Mouse (Mus musculus) gastrocnemius, postnatal 4 days (tissue): ENCODE data around the gene Syne1. TPM values are rescaled to one million over a fixed set of nuclear protein-coding genes. Genes with fewer than 3 reads are reported as not detected.

Experiments used
- DNase-seq, 2 experiments: peaks; one replicate each; pipeline ENCODE4 v3.0.0; 2021 to 2022; ENCODE audit warnings: low spot score in 2 of 2, mixed read lengths in 2 of 2
- total RNA-seq, 2 experiments: library from RNA; stranded (reverse); gene quantifications; 2 replicates each; pipeline ENCODE4 v1.2.3; 2021

Gene Syne1
- total RNA-seq, 2 experiments from 2014 or later = 87.0 to 87.9 TPM

DNA sequence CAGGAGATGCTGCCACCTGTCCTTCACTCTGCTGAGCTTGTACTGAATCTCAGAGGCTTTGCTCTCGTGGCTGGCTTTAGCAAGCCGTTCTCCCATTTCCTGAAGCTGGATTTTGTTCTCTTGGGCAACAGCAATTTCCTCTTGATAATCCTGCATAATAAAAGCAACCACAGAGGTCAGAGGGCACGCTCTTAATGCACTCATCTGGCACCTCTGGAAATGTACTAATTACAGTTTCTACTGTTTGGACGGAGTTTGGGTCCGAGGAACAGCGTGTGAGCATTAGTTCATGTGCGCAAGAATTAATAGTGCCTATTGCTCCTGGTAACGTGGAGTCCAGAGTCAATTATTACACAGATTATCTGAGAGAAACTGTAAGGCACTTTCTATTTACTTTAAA, 479.2 kb downstream of the Syne1 start:
- DNase-seq = no peak

DNA sequence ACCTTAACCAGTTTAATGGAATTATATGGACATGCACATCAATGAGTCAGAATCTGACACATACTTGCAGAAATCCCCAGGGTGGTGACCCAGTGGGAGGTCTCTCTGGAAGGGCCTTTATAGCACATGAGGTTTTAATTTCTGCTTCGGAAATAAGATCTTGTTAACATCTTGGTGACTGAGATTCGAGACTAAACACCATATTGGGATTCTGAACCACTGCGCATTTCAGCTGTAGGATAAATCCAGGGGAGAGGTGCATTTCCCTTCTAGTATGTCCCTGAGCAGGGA, 480.4 kb downstream of the Syne1 start:
- DNase-seq = no peak

DNA sequence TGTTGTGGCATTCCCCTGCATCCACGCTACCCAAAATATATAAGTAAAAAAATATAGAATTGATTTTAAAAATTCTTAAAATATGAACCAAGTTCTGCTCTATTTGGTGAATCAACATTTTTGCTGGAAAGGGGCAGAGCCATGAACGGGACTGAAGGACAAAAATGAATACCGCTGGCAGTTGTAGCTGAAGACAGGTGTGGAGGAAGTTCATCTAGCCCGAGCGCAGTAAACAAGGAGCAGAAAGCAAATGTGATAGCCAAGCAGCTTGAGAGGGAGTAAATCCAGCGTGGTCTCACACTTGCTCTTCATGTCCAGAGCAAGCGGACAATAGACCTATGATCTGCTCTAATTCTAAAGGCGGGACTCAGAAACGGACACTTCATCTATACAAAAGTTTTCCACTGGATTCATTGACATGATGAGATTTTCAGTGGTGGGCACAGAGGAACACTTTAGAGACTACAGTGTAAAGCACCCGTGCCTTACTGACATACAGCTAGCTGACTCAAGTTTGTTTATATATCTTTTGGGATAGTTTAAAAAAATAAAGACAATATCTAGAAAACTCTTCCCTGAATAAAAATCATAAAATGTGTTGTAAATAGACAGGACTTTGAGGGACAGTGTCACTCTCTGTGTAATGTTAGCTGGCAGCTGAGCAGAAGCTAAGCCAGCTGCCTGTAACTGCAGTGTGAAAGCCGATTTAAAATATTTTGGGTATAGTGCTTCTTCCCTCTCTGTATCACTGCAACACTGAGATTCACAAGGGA, 480.9 kb downstream of the Syne1 start:
- DNase-seq = no peak

DNA sequence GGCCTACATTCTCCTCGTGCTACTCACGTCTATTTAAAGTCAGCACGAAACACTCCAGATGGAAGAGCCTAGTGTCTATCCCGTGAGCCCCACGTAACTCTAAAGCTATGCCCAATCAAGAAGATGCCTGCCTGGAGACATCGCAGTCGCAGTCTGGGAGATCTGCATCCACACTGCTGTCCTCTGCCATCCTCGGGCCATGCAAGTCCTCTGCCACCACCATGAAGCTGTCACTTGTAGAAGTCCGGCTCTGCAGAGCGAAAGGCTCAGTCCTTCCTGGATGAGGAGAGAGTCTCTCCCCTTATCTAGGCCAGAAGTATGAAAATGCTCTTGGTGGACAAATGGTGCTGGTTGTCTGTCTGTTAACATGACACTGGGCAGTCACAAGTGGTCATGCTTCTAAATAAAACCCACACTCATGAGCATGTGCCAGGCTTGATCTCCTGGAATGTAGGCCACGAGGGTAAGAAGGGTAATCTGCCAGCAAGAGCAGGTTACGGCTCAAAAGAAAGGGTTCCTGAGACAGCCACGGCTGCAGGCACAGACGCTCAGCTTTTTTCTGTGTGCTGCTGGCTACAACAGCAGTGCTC, 482.5 kb downstream of the Syne1 start, which contains the start of gene Gm10097:
Gene Gm10097 (plus strand): TSS at position 517 of the 590 bp plus-strand sequence.
- DNase-seq = no peak

DNA sequence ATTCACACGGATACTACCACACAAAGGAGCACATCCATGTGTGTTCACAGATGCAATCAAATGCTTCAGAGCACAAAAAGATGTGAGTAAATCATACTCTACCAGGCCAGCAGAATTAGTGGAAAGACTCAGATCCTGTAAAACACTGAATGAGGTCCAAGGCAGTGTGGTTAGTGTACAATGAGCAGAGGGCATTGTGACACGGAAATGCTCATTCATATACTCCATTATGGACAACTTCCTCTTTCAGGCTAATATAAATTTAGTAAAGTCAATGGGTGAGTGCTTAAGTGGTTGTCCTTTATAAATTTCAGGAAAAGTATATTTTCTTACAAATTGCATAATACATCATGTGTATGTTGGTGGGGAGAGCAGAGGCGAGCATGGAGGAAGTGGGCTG, 484.2 kb downstream of the Syne1 start:
- no peak for DNase-seq

DNA sequence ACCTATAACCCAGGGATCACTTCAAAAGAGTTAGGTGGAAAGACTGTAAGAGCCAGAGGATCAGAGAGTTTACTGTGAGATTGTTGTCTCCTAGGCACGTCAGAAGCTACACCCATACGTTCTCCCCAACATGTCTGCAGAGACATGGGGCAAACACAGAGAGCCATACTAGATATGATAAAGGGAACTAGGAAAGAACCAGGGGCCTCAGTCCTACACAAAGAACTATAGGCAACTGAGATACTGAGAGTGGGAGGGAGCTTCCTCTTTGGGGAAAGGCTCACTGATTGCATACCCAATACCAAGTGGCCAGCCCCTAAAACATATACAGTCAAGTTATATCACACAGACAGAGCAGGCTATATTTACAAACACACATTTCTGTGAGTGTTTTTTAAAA, 491.3 kb downstream of the Syne1 start:
- no peak for DNase-seq

DNA sequence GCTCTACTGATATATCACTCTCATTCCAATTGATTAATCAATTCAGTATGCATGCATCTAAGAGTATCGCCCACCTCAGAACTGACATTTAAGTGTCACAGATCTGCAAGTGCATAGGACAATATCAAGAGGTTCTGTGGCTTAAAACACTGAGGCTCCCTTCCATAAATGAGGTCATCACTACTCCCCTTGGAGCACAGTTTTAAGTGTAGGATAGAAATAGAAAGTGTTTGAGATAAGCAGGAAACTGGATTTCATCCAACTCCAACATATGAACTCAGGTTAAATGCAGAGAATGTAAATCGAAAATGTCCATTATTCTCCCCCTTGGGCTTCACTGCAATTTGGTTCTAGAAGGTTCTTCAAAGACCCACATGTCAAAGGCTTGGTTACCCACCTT, 492.4 kb downstream of the Syne1 start:
- no peak for DNase-seq

DNA sequence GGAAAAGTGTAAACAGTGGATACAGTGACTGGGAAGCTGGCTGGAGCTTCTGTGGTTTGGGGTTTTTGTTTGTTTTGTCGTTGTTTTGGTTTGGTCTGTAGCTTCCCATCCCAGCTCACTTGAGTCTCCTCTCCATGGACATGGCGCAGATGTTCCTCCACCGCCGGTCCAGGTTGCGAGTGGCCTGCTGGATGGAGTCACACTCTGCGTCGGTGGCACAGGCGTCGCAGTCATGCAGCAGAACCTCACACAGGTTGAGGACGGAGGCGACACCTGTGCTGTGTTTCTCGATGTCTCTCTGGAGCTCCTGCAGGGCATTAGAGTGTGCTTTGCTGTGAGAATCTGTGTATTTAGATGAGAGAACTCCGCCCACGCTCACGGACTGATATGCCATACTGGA, 493.6 kb downstream of the Syne1 start:
- DNase-seq = no peak

DNA sequence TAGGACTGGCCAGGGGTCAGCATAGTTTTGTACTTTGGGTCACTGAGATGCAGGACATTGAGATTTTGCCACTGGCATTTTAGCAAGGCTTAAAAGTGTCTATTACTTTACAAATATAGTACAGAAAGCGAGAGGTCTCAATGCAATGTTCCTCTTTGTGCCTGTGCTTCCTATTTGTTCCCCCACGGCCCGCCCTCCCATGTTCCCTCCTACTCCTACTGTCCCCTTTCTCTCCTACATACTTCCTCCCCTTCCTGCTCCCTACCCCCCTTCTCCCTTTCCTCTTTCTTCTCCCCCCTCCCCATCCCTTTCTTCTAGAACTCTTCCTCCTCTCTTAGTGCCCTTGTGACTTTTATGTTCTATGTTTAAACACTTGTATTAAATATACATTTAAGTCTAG, 494.3 kb downstream of the Syne1 start:
- DNase-seq = no peak

DNA sequence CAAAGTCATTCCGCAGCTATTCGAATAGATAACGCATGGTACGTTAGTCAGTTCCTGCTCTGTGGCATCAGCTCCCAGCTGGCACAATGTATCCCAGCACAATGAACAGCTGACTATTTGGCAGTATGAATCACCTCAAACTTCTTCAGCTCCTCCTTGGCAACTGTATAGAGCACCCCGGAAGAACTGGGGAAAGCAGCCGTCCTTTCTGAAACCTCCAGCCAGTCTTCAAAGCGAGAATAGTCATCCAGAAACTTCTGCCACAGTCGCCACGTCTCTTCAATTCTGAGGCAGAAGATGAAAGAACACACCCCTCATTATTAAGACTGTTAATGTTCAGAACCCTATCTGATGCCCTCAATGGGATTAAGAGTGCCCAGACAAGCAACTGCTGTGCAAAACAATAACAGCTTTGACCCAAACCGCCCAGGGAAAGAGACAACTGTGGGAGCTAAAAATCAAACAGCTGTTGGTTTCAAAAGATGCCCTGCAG, 495.0 kb downstream of the Syne1 start:
- DNase-seq = no peak

DNA sequence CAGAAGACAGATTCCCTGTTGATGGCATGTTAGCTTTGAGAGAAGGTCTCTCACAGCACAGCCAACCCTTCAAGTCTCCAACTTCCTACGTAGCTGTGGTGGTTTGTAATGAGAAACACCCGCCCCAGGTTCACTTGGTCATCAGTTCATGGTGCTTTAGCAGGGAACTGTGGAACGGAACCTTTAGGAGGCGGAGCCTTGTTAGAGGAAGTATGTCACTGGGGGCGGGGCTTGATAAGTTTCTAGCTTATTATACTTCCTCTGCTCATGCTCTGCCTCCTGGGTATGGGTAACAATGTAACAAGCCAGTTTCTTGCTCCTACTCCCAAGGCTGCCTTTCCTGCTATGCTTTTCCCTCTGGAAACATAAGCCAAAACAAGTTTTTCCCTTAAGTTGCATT, 505.6 kb downstream of the Syne1 start:
- no peak for DNase-seq

DNA sequence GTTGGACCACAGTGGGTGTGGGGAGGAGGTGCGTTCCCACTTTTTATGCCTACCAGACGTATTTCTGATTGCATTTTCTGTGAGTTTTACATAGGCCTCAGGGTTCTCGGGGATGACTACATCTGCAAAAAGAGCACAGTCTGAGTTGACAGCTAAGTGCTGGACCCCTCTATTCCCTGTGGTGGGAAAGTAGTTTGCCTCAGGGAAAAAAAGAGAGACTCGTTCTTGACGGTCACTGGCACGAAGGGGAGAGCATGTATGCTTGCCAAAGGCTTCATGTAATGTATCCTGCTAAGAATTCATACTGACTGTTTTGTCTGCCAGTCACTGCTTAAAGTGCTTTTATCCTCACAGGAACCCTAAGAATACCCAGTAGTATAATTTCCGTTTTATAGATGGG, 506.1 kb downstream of the Syne1 start:
- DNase-seq = no peak

DNA sequence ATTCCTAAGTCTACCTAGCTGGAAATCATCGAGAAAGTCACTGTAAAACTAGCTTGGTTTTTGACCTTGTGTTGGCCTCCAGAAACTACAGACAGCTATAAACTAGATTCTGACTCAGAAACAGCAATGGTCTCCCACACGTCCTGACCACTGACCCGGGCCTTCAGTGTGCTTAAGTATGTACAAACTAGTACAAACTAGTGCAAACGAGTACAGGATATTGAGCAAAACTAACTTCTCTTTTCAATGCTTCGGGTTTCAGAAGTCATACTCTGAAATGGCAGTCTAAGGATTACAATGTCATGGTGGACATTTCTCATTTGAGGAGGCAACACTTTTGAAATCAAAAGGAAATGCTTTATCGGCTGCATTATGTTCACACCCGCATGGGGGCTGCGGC, 506.8 kb downstream of the Syne1 start:
- DNase-seq = no peak

DNA sequence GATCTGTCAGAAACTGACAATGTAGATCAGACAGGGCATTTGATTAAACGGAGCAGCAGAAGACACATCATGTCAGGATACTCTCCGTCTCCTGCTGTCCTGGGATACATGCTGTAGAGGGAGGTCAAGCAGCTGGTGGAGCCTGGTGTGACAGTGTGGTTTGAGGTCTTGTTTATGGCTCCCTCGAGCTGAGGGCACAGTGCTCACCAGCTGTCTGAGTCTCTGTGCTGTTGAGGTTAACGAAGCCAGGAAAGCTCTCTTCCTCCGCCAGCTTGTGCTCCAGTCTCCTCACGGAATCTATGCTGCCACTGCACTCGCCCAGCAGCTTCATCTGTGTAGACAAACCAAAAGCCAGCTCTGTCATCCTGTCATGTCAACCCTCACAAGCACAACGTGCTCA, 510.0 kb downstream of the Syne1 start:
- DNase-seq = no peak

DNA sequence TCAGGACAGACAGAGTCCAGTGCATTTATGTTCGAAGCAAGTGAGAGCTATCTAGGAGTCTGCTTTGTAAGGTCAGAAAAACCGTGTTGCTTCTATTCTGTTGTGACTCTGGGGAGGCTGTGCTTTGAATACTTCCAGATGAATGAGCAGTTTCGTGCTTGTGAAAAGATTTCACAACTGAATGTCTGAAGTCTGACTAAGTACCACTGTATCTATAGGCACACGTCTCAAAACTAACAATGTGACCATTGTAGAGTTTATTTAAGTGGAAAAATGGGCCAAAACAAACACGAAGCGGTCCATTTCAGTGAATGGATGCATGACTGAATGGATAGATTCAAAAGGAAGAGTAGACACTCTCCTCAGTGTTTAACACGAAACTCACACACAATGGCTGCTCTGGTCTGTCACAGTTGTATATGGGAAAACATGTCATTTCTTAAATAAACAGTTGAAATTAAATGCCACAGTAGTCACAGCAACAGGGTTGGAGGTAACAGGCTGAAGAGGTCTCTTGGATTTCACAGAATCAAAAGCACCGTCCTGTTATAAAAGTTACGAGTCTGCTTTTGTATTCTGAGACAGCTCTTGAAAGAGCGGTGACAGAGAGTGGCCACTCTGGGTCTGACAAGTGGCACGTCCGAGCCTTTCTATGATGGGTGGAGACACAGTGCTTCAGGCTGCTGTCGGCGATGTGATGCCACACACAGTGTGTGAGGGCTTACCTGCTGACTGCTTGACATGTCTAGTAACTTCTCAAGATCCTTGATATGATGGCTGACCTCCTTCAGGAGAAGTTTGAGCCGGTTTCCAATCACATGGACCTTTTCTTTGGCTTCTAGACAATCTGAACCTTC, 518.9 kb downstream of the Syne1 start:
- DNase-seq = no peak

DNA sequence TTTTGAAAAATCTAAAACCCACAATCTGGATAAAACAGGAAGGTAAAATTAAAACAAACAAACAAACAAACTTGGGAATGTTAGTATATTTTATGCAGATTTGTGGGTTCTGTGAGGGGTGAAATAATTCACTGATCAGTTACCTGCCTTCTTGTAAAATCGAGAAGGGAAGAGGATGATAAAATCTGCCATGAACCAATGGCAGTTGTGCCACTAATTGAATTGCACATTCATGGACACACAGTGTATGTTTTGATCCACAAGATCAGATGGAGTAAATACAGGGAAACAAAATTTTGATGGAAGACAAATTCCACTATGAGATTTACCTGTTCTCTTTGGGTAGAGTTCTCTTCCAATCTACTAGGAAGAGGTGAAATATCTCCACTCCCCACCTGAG, 521.4 kb downstream of the Syne1 start:
- no peak for DNase-seq

DNA sequence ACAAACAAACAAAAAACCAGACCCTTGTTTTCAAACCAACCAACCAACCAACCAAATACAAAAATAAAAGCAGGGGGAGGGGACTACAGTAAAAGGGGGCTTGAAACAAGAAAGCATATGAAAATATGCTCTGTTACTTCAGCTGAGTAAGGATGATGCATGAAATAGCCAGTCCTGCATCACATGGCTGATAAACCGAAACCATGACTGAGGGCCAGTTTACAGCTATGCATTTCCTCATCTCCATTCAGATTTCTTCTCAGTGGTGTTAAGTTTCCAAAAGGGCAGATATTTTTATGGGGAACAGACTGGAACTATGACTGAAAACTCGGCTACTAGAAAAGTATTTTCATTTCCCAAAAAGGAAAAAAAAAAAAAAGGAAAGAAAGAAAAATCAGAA, 522.1 kb downstream of the Syne1 start:
- no peak for DNase-seq

DNA sequence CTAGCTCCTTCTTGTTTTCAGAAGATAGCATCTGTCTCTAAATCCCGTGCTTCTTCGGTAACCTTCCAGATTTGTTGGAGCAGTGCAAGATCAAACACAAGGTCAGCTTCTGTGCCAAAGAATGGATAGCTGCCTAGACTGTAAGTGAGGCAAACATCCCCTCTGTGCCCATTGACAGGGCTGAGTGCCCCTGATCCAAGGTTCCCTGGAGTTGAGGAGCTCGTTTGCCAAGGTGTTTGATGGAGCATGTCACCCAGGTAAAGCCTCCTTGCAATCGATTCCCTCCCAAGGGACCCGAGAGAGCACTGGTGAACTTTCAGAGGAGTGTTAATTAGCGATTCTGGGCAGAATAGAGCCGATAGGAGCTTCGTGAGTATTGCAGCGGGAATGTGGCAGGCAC, 523.0 kb downstream of the Syne1 start:
- no peak for DNase-seq

DNA sequence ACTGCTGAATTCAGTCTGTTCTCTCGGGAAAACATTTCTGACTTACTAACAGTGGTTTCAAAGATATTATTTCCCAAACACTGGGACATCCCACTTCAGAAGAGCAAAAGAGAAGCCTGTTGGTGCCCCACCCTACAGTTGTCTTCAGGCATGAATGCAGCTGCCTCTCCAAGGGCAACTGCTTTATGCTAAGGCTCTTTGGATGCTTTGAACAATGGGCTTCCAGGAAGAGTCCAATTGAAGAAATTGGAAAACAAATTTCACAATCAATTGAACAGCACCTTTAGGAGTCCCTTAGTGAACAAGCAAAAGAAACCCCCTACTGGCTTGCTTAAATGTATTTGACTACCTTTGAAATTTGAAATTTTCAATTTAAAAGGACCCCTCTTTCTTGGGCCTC, 524.1 kb downstream of the Syne1 start:
- no peak for DNase-seq

DNA sequence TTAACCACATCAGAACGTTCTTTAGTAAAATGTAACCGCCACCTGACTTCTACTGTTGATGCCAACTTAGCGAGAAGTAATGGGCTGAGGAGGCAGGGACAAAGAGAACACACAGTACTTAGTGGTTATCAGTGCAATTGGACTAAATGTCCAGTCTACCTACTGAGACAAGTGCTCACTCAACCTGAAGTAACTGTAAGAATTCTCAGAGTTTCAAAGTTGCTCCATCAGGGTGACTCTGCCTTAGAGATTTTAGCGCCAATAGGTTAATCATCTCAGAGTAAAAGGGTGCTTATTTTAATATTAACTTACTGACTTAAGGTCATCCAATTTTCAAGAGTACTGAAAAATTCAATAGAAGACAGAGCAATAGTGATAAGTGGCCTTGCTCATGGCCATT, 525.4 kb downstream of the Syne1 start:
- DNase-seq = no peak

DNA sequence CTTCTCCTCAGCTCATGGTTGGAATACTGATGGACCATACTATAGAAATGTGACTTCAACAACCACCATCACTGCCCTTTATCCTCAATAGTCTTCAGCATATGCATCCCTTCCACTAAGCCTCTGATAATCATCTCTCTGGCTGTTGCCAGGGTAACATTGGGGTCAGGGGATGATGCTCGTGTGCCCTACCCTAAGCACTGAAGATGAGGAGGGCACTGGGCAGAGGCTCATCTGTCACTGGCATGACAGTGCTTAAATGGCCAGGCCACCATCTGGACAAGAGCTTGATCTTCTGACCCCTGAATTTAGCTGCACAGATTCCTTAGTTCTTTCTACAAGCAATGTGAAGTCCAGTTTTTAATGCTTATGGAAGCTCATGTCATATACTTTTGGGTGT, 534.1 kb downstream of the Syne1 start:
- no peak for DNase-seq

DNA sequence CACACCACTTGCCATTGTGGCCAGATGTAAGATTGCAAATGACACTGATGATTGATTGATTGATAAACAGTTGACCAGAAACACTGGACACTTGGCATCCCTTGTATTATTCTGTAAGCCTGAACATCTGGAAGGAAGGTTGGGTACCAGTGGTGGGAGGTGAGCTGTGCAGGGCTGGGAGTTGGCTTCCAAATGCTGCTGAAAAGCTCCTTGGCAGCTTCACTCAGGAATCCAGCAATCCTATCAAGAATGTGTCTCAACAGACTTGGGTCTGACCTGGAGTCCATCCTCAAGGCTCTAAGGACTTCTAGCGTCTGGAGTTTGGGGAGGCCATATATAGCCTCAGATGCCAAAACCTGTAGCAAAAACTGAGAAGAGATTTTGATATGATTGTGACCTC, 536.3 kb downstream of the Syne1 start:
- DNase-seq = no peak
